Mouse (Mus musculus) kidney, adult 2 months (tissue): ENCODE data around the gene Pax1. TPM values are rescaled to one million over a fixed set of nuclear protein-coding genes. Genes with fewer than 3 reads are reported as not detected.

ENCODE experiments used
- DNase-seq: peaks from one replicate; pipeline ENCODE4 v3.0.0; 2021
- H3K27ac ChIP-seq: fragments of 200-500 bp; 2 replicates; pipeline ENCODE4 v1.5.1; 2012; ENCODE audit warnings: low read depth, low read length, control low read depth, inconsistent platforms; ENCODE audit not compliant: insufficient read depth
- H3K27me3 ChIP-seq: fragments of 200-500 bp; replicated peaks from 2 replicates; pipeline ENCODE4 v1.6.1; 2012; ENCODE audit warnings: mild to moderate bottlenecking, moderate library complexity, low read length, inconsistent platforms; ENCODE audit not compliant: control insufficient read depth, insufficient read depth
- H3K36me3 ChIP-seq: fragments of 200-500 bp; 2 replicates; pipeline ENCODE4 v1.6.1; 2012; ENCODE audit warnings: mild to moderate bottlenecking, moderate library complexity, low read length, inconsistent platforms; ENCODE audit not compliant: control insufficient read depth, insufficient read depth
- H3K4me1 ChIP-seq: fragments of 200-500 bp; 2 replicates; pipeline ENCODE4 v1.6.1; 2011; ENCODE audit warnings: low read length; ENCODE audit not compliant: control insufficient read depth, insufficient read depth
- H3K4me3 ChIP-seq: fragments of 200-500 bp; 2 replicates; pipeline ENCODE4 v1.5.1; 2011; ENCODE audit warnings: mild to moderate bottlenecking, low read depth, low read length, control low read depth; ENCODE audit not compliant: insufficient read depth
- CTCF ChIP-seq: fragments of 200-500 bp; conservative IDR thresholded peaks from 2 replicates; pipeline ENCODE4 v1.5.1; 2011; ENCODE audit warnings: low read depth, mild to moderate bottlenecking, control low read depth, low read length, moderate library complexity, mixed read lengths; ENCODE audit not compliant: insufficient read depth, insufficient read length
- POLR2A ChIP-seq: fragments of 200-500 bp; IDR thresholded peaks from one replicate; pipeline ENCODE4 v1.6.1; 2011; ENCODE audit warnings: low read depth, low read length, control low read depth
- WGBS: fragments of 180-500 bp; shearing (Covaris S2); methylation state at CpG from one replicate; pipeline ENCODE4 v1.1.7; 2018; 5-methylcytosine and 5-hydroxymethylcytosine counted together
- polyA plus RNA-seq: library from polyadenylated mRNA; depleted of rRNA; stranded (reverse); fragments of >200 nt; gene quantifications from 2 replicates; pipeline ENCODE4 v1.2.3, GENCODE M21; 2012

The Pax1 gene
- polyA plus RNA-seq, 1 experiment: 0.06 TPM

- no peak overlapping the region for H3K4me3 ChIP-seq
- H3K27me3 ChIP-seq: peaks cover 3% of the 10 kb centered on the region
- 5% methylated on average over 36 of the region's 36 CpGs for WGBS
- TF ChIP-seq CTCF (no peak), POLR2A (no peak)
- no peaks in the 10 kb centered on the region for H3K4me1 ChIP-seq
- no peaks in the 10 kb centered on the region for H3K36me3 ChIP-seq
- no peak overlapping the region for H3K27ac ChIP-seq
- no peak for DNase-seq
Measured at GRCm38 (mm10) chr2:147365908-147366630, 4.3 kb downstream of the Pax1 start.

- peaks cover 3% of the 10 kb centered on the region for H3K27me3 ChIP-seq
- no peak for DNase-seq
- no peaks in the 10 kb centered on the region for H3K4me1 ChIP-seq
Measured at GRCm38 (mm10) chr2:147367246-147367820, 5.6 kb downstream of the Pax1 start.

GRCm38 (mm10) chr2:147367911-147368591 is 6.3 kb downstream of the Pax1 start:
- 5% methylated on average over 32 of the region's 32 CpGs for WGBS
- Histone ChIP-seq H3K27me3 (peaks cover 5% of the 10 kb centered on the region), H3K4me3 (no peak overlapping the region), H3K36me3 (no peaks in the 10 kb centered on the region), H3K27ac (no peak overlapping the region), H3K4me1 (no peaks in the 10 kb centered on the region)
- TF ChIP-seq POLR2A (no peak), CTCF (no peak)
- no peak for DNase-seq

More at GRCm38 (mm10) chr2:147367246-147367820, 5.6 kb downstream of the Pax1 start:
- Histone ChIP-seq H3K36me3 (no peaks in the 10 kb centered on the region), H3K27ac (no peak overlapping the region), H3K4me3 (no peak overlapping the region)
- 10% methylated on average over 12 of the region's 12 CpGs for WGBS
- no peak for TF ChIP-seq POLR2A
- TF ChIP-seq CTCF: no peak

- no peaks in the 10 kb centered on the region for H3K4me1 ChIP-seq
- H3K27me3 ChIP-seq: peaks cover 6% of the 10 kb centered on the region
- 8% methylated on average over 9 of the region's 9 CpGs for WGBS
- no peak overlapping the region for H3K27ac ChIP-seq
- DNase-seq: no peak
- H3K4me3 ChIP-seq: no peak overlapping the region
- no peaks in the 10 kb centered on the region for H3K36me3 ChIP-seq
- TF ChIP-seq POLR2A: no peak
- TF ChIP-seq CTCF: no peak
Measured at GRCm38 (mm10) chr2:147369561-147369960, 7.8 kb downstream of the Pax1 start.

- 14% methylated on average over 5 of the region's 5 CpGs for WGBS
- no peak overlapping the region for H3K4me3 ChIP-seq
- H3K27me3 ChIP-seq: peaks cover 6% of the 10 kb centered on the region
- no peak overlapping the region for H3K27ac ChIP-seq
- H3K36me3 ChIP-seq: no peaks in the 10 kb centered on the region
- no peaks in the 10 kb centered on the region for H3K4me1 ChIP-seq
- TF ChIP-seq CTCF (no peak), POLR2A (no peak)
- DNase-seq: no peak
Measured at GRCm38 (mm10) chr2:147370091-147370490, 8.4 kb downstream of the Pax1 start.

- H3K27ac ChIP-seq: no peak overlapping the region
Measured at GRCm38 (mm10) chr2:147371289-147371688, 9.6 kb downstream of the Pax1 start.

GRCm38 (mm10) chr2:147371840-147372239 is 10.1 kb downstream of the Pax1 start:
- Histone ChIP-seq H3K4me1 (no peaks in the 10 kb centered on the region), H3K27ac (no peak overlapping the region), H3K27me3 (peaks cover 6% of the 10 kb centered on the region), H3K4me3 (no peak overlapping the region), H3K36me3 (no peaks in the 10 kb centered on the region)
- 7% methylated on average over 4 of the region's 4 CpGs for WGBS
- DNase-seq: no peak
- TF ChIP-seq POLR2A: no peak

More at GRCm38 (mm10) chr2:147371289-147371688, 9.6 kb downstream of the Pax1 start:
- no peak for DNase-seq
- H3K27me3 ChIP-seq: peaks cover 6% of the 10 kb centered on the region
- H3K4me3 ChIP-seq: no peak overlapping the region
- no peaks in the 10 kb centered on the region for H3K36me3 ChIP-seq
- no peaks in the 10 kb centered on the region for H3K4me1 ChIP-seq
- no peak for TF ChIP-seq POLR2A
- no peak for TF ChIP-seq CTCF
